Comparison of ENCODE assay signal across 24 mouse cellular contexts in the genomic region with DNA sequence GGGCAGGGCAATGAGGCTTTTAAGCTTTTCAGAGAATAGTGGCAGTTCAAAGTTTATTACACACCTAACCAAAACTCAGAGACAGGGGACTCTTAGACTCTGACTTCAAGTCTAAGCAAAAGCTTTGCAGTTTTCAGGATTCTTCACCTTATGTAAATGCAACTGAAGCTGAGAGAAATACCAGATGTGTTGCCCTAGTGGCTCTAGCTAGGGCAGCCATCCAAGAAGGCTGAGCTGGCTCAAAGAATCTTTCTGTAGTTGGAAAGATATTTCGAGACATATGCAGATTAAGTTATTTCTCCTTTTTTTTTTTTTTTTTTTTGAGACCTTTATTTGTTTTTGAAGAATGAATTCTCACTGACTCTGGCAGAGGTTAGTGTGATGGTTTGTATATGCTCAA.
DNase-seq lines count a peak whose midpoint lies in the region; ATAC-seq lines count a peak whose summit lies in the region.
"Had no signal": no experiment of that assay in that cellular context is flagged by ENCODE, and none has a peak within 500 bp of the region (broad histone marks: within the 10 kb centered on the region; RNA-seq: fewer than 3 reads in every experiment).

No protein-coding gene starts in this region.

- 44% methylated on average over 1 of the region's 1 CpGs for WGBS in embryonic facial prominence, embryonic 14.5 days
- WGBS in embryonic facial prominence, embryonic 10.5 days = 89% methylated on average over 1 of the region's 1 CpGs

- no peaks in the 10 kb centered on the region for H3K36me3 ChIP-seq in embryonic facial prominence, embryonic 14.5 days (ENCODE audit: control insufficient read depth, insufficient read depth, low read length)
- H3K36me3 ChIP-seq in embryonic facial prominence, embryonic 10.5 days (replicated peaks) = no peaks in the 10 kb centered on the region
- H3K36me3 ChIP-seq: forebrain, embryonic 10.5 days; heart, embryonic 10.5 days; stomach, embryonic 15.5 days had no signal

- H3K9me3 ChIP-seq in embryonic facial prominence, embryonic 14.5 days (ENCODE audit: control insufficient read depth, low read length) = no peaks in the 10 kb centered on the region
- H3K9me3 ChIP-seq in embryonic facial prominence, embryonic 10.5 days = no peaks in the 10 kb centered on the region
- H3K9me3 ChIP-seq: forebrain, embryonic 10.5 days; heart, embryonic 10.5 days; stomach, embryonic 15.5 days had no signal

- no peaks in the 10 kb centered on the region for H3K27me3 ChIP-seq in embryonic facial prominence, embryonic 14.5 days (replicated peaks; ENCODE audit: control insufficient read depth, insufficient read depth, low read length)
- no peaks in the 10 kb centered on the region for H3K27me3 ChIP-seq in embryonic facial prominence, embryonic 10.5 days (replicated peaks; ENCODE audit: low read depth, poor library complexity, severe bottlenecking)
- H3K27me3 ChIP-seq: stomach, embryonic 15.5 days had no signal

- no peak overlapping the region for H3K4me3 ChIP-seq in embryonic facial prominence, embryonic 14.5 days (ENCODE audit: low read depth, low read length)
- H3K4me3 ChIP-seq in embryonic facial prominence, embryonic 10.5 days = no peak overlapping the region
- H3K4me3 ChIP-seq: forebrain, embryonic 10.5 days; heart, embryonic 10.5 days; stomach, embryonic 15.5 days had no signal

- H3K4me1 ChIP-seq in embryonic facial prominence, embryonic 14.5 days (ENCODE audit: control insufficient read depth, insufficient read depth, low read length) = no peaks in the 10 kb centered on the region
- H3K4me1 ChIP-seq in embryonic facial prominence, embryonic 10.5 days = no peaks in the 10 kb centered on the region
- H3K4me1 ChIP-seq: forebrain, embryonic 10.5 days; heart, embryonic 10.5 days; stomach, embryonic 15.5 days had no signal

- ATAC-seq in embryonic facial prominence, embryonic 14.5 days (ENCODE audit: low read depth) = no peak
- ATAC-seq in granulocyte monocyte progenitor cell, adult 5-6 weeks (replicated peaks; ENCODE audit: poor library complexity, severe bottlenecking) = no peak
- ATAC-seq: forebrain, embryonic 16.5 days; inflammation-experienced regulatory T-cells, adult 6 months; liver, postnatal 0 days had no signal

- H3K27ac ChIP-seq in embryonic facial prominence, embryonic 14.5 days (replicated peaks; ENCODE audit: low read depth, low read length) = no peak overlapping the region
- no peak overlapping the region for H3K27ac ChIP-seq in embryonic facial prominence, embryonic 10.5 days (replicated peaks)
- H3K27ac ChIP-seq: forebrain, embryonic 10.5 days; heart, embryonic 10.5 days; hindbrain, embryonic 14.5 days; kidney, postnatal 0 days; stomach, embryonic 15.5 days had no signal

- H3K4me2 ChIP-seq in embryonic facial prominence, embryonic 14.5 days (ENCODE audit: low read depth, low read length) = no peak overlapping the region
- H3K4me2 ChIP-seq: hindbrain, embryonic 14.5 days; midbrain, embryonic 11.5 days; stomach, embryonic 15.5 days had no signal

- DNase-seq in embryonic facial prominence, embryonic 14.5 days (ENCODE audit: low spot score) = peak; percentile 20
- no peak for DNase-seq in embryonic facial prominence, embryonic 10.5 days (ENCODE audit: low spot score)
- peak; percentile 28 for DNase-seq in left cerebral cortex, postnatal 14 days (ENCODE audit: low spot score in 2 of 2)
- DNase-seq in left cerebral cortex, adult 11 months (ENCODE audit: low spot score) = no peak
- peak; percentile 3 to 77 for DNase-seq in left cerebral cortex, postnatal 25 days (ENCODE audit: low spot score in 2 of 2)
- DNase-seq in right cerebral cortex, postnatal 36 days (ENCODE audit: low spot score in 2 of 2) = peak; percentile 1 to 10
- no peak for DNase-seq in adipocyte (ENCODE audit: low spot score)
- DNase-seq: adrenal gland, postnatal 14 days; cerebellum, adult 8-10 months; heart, postnatal 4 days; kidney, adult 2 months; liver, postnatal 0 days; lung, postnatal 14 days; thymus, adult 18-20 months; thymus, postnatal 4 days had no signal

- no peak overlapping the region for H3K9ac ChIP-seq in embryonic facial prominence, embryonic 14.5 days (ENCODE audit: low read depth, low read length)
- H3K9ac ChIP-seq: hindbrain, embryonic 14.5 days; liver, postnatal 0 days; stomach, embryonic 15.5 days had no signal

- intact Hi-C loops in left cerebral cortex, postnatal 14 days (cut with DNase I) = no loop called here
- intact Hi-C loops in left cerebral cortex, postnatal 25 days (cut with DNase I) = no loop called here

Comparison
In these comparisons a context has a peak if more than half of its experiments do, and no peak if none do; other contexts are left out.
1. DNase-seq: peak in embryonic facial prominence, embryonic 14.5 days (single experiment), left cerebral cortex, postnatal 14 days (2 of 2), left cerebral cortex, postnatal 25 days (2 of 2) and right cerebral cortex, postnatal 36 days (2 of 2); none in embryonic facial prominence, embryonic 10.5 days (single experiment), left cerebral cortex, adult 11 months (single experiment) and adipocyte (single experiment).